Mouse (Mus musculus) midbrain, embryonic 10.5 days (tissue): ENCODE results near the gene Arpin. TPM values are rescaled to one million over a fixed set of nuclear protein-coding genes. Genes with fewer than 3 reads are reported as not detected.

Experiments used
- DNase-seq: peaks from one replicate; pipeline ENCODE4 v3.0.0-alpha.2; 2017; ENCODE audit warnings: low spot score
- H3K27ac ChIP-seq: fragments of 300-500 bp; sonication (generic); replicated peaks from 2 replicates; pipeline ENCODE4 v1.5.1; 2016; ENCODE audit warnings: mild to moderate bottlenecking
- H3K27me3 ChIP-seq: fragments of 300-500 bp; sonication (generic); 2 replicates; pipeline ENCODE4 v1.6.1; 2016; ENCODE audit warnings: low read depth, mild to moderate bottlenecking; ENCODE audit not compliant: poor library complexity, severe bottlenecking
- H3K36me3 ChIP-seq: fragments of 300-500 bp; sonication (generic); 2 replicates; pipeline ENCODE4 v1.6.1; 2016; ENCODE audit warnings: mild to moderate bottlenecking, moderate library complexity
- H3K4me1 ChIP-seq: fragments of 300-500 bp; sonication (generic); 2 replicates; pipeline ENCODE4 v1.6.1; 2016
- H3K4me3 ChIP-seq: fragments of 300-500 bp; sonication (generic); 2 replicates; pipeline ENCODE4 v1.5.1; 2016; ENCODE audit warnings: mild to moderate bottlenecking, moderate library complexity
- H3K9me3 ChIP-seq: fragments of 300-500 bp; sonication (generic); replicated peaks from 2 replicates; pipeline ENCODE4 v1.6.1; 2016; ENCODE audit warnings: mild to moderate bottlenecking
- WGBS: fragments of 180-500 bp; shearing (Covaris S2); methylation state at CpG from one replicate; pipeline ENCODE4 v1.1.7; 2016; 5-methylcytosine and 5-hydroxymethylcytosine counted together
- polyA plus RNA-seq: library from polyadenylated mRNA; unstranded; fragments of >200 nt; fragmentation: Nextera tagmentation; extraction: Ambion mirVana; gene quantifications from 2 replicates; pipeline ENCODE4 v1.2.1, GENCODE M21; 2016

The Arpin gene
- 24.0 and 24.5 TPM in 2 replicates for polyA plus RNA-seq

GRCm38 (mm10) chr7:79934862-79935510 is at the start of gene Arpin:
Gene Arpin (minus strand): TSS chr7:79935359.
- Histone ChIP-seq H3K9me3 (no peaks in the 10 kb centered on the region), H3K27ac (peak within 1 kb of the TSS; percentile 88), H3K4me1 (peaks cover 24% of the 10 kb centered on the region), H3K36me3 (peaks cover 4% of the 10 kb centered on the region; the same call in 1 of the 2 replicates), H3K4me3 (peak within 1 kb of the TSS; percentile 68), H3K27me3 (peaks cover 9% of the 10 kb centered on the region; the same call in 1 of the 2 replicates)
- under 1% methylated on average over 32 of the region's 32 CpGs for WGBS
- peak; percentile 79 for DNase-seq

- no peak for DNase-seq
- Histone ChIP-seq H3K4me1 (no peaks in the 10 kb centered on the region), H3K27ac (no peak overlapping the region), H3K36me3 (no peaks in the 10 kb centered on the region), H3K4me3 (no peak overlapping the region), H3K27me3 (no peaks in the 10 kb centered on the region), H3K9me3 (no peaks in the 10 kb centered on the region)
- WGBS: 91% methylated on average over 2 of the region's 2 CpGs
These were observed 40.2 kb upstream of the Arpin start for GRCm38 (mm10) chr7:79975316-79975715.

GRCm38 (mm10) chr7:79972195-79972594 is 37.0 kb upstream of the Arpin start:
- DNase-seq: no peak
- Histone ChIP-seq H3K27me3 (no peaks in the 10 kb centered on the region), H3K27ac (no peak overlapping the region), H3K36me3 (no peaks in the 10 kb centered on the region), H3K4me1 (no peaks in the 10 kb centered on the region), H3K4me3 (no peak overlapping the region), H3K9me3 (no peaks in the 10 kb centered on the region)
- 85% methylated on average over 5 of the region's 5 CpGs for WGBS

- DNase-seq: no peak
- 60% methylated on average over 1 of the region's 1 CpGs for WGBS
- Histone ChIP-seq H3K4me1 (no peaks in the 10 kb centered on the region), H3K9me3 (no peaks in the 10 kb centered on the region), H3K27me3 (no peaks in the 10 kb centered on the region), H3K4me3 (no peak overlapping the region), H3K27ac (no peak overlapping the region), H3K36me3 (no peaks in the 10 kb centered on the region)
These were observed 35.2 kb upstream of the Arpin start for GRCm38 (mm10) chr7:79970336-79970735.

- Histone ChIP-seq H3K9me3 (no peaks in the 10 kb centered on the region), H3K4me1 (no peaks in the 10 kb centered on the region), H3K36me3 (no peaks in the 10 kb centered on the region), H3K27me3 (no peaks in the 10 kb centered on the region), H3K4me3 (no peak overlapping the region), H3K27ac (no peak overlapping the region)
- no peak for DNase-seq
- WGBS: 82% methylated on average over 6 of the region's 6 CpGs
These were observed 33.2 kb upstream of the Arpin start for GRCm38 (mm10) chr7:79968326-79968725.

- no peaks in the 10 kb centered on the region for H3K9me3 ChIP-seq
- WGBS: 57% methylated on average over 1 of the region's 1 CpGs
- H3K27me3 ChIP-seq: no peaks in the 10 kb centered on the region
- H3K4me1 ChIP-seq: no peaks in the 10 kb centered on the region
- DNase-seq: no peak
- H3K27ac ChIP-seq: no peak overlapping the region
- H3K4me3 ChIP-seq: no peak overlapping the region
- no peaks in the 10 kb centered on the region for H3K36me3 ChIP-seq
These were observed 26.4 kb upstream of the Arpin start for GRCm38 (mm10) chr7:79961600-79961999.

- no peaks in the 10 kb centered on the region for H3K4me1 ChIP-seq
These were observed 21.0 kb upstream of the Arpin start for GRCm38 (mm10) chr7:79956131-79956530.

GRCm38 (mm10) chr7:79954890-79955289 is 19.7 kb upstream of the Arpin start:
- 100% methylated on average over 1 of the region's 1 CpGs for WGBS
- Histone ChIP-seq H3K4me1 (no peaks in the 10 kb centered on the region), H3K36me3 (no peaks in the 10 kb centered on the region), H3K4me3 (no peak overlapping the region), H3K27ac (no peak overlapping the region), H3K9me3 (no peaks in the 10 kb centered on the region), H3K27me3 (no peaks in the 10 kb centered on the region)
- no peak for DNase-seq

More at GRCm38 (mm10) chr7:79956131-79956530, 21.0 kb upstream of the Arpin start:
- no peak for DNase-seq
- WGBS: 79% methylated on average over 1 of the region's 1 CpGs
- no peaks in the 10 kb centered on the region for H3K9me3 ChIP-seq
- H3K36me3 ChIP-seq: no peaks in the 10 kb centered on the region
- H3K4me3 ChIP-seq: no peak overlapping the region
- no peaks in the 10 kb centered on the region for H3K27me3 ChIP-seq
- H3K27ac ChIP-seq: no peak overlapping the region

GRCm38 (mm10) chr7:79951038-79951437 is 15.9 kb upstream of the Arpin start:
- H3K9me3 ChIP-seq: no peaks in the 10 kb centered on the region
- H3K27me3 ChIP-seq: no peaks in the 10 kb centered on the region
- H3K4me3 ChIP-seq: no peak overlapping the region
- 66% methylated on average over 3 of the region's 3 CpGs for WGBS
- DNase-seq: no peak
- H3K4me1 ChIP-seq: no peaks in the 10 kb centered on the region
- H3K36me3 ChIP-seq: no peaks in the 10 kb centered on the region
- H3K27ac ChIP-seq: no peak overlapping the region

GRCm38 (mm10) chr7:79950236-79950635 is 15.1 kb upstream of the Arpin start:
- Histone ChIP-seq H3K4me1 (no peaks in the 10 kb centered on the region), H3K27ac (no peak overlapping the region), H3K4me3 (no peak overlapping the region), H3K27me3 (no peaks in the 10 kb centered on the region), H3K9me3 (no peaks in the 10 kb centered on the region), H3K36me3 (no peaks in the 10 kb centered on the region)
- DNase-seq: no peak
- WGBS: 88% methylated on average over 6 of the region's 6 CpGs

GRCm38 (mm10) chr7:79935511-79936205 is 499 bp upstream of the Arpin start:
- Histone ChIP-seq H3K4me1 (peaks cover 24% of the 10 kb centered on the region), H3K9me3 (no peaks in the 10 kb centered on the region), H3K36me3 (0 out of 2 replicates have a peak, but pooled peaks cover 4% of the 10 kb centered on the region), H3K4me3 (peak overlapping the region; percentile 68), H3K27me3 (peaks cover 9% of the 10 kb centered on the region; the same call in 1 of the 2 replicates), H3K27ac (peak overlapping the region; percentile 88)
- 13% methylated on average over 19 of the region's 19 CpGs for WGBS
- peak; percentile 33 for DNase-seq

- H3K4me1 ChIP-seq: peaks cover 24% of the 10 kb centered on the region
- WGBS: 47% methylated on average over 5 of the region's 5 CpGs
- H3K9me3 ChIP-seq: no peaks in the 10 kb centered on the region
- peak overlapping the region; percentile 68 for H3K4me3 ChIP-seq
- H3K36me3 ChIP-seq: peaks cover 5% of the 10 kb centered on the region; the same call in 1 of the 2 replicates
- peaks cover 9% of the 10 kb centered on the region; the same call in 1 of the 2 replicates for H3K27me3 ChIP-seq
- no peak for DNase-seq
- peak overlapping the region; percentile 88 for H3K27ac ChIP-seq
These were observed 698 bp downstream of the Arpin start for GRCm38 (mm10) chr7:79934461-79934860.

GRCm38 (mm10) chr7:79928516-79929052 is 6.6 kb downstream of the Arpin start:
- no peak overlapping the region for H3K4me3 ChIP-seq
- peaks cover 47% of the 10 kb centered on the region for H3K36me3 ChIP-seq
- no peaks in the 10 kb centered on the region for H3K9me3 ChIP-seq

More at GRCm38 (mm10) chr7:79928516-79929052, 6.6 kb downstream of the Arpin start:
- Histone ChIP-seq H3K27ac (no peak overlapping the region), H3K27me3 (no peaks in the 10 kb centered on the region), H3K4me1 (no peaks in the 10 kb centered on the region)
- WGBS: 65% methylated on average over 2 of the region's 2 CpGs
- no peak for DNase-seq
